Mouse (Mus musculus) large intestine, adult 2 months (tissue): ENCODE data around the gene Rfx7. TPM values are rescaled to one million over a fixed set of nuclear protein-coding genes. Genes with fewer than 3 reads are reported as not detected.
"Not testable (repeated sequence)": the region's sequence is repeated elsewhere in the genome, so short reads cannot be mapped to it uniquely, and the experiment has no call there.

Source experiments
- DNase-seq: peaks from one replicate; pipeline ENCODE4 v3.0.0-alpha.2; 2012; ENCODE audit warnings: low read depth, low spot score
- WGBS: fragments of 180-500 bp; shearing (Covaris S2); methylation state at CpG from one replicate; pipeline ENCODE4 v1.1.7; 2018; 5-methylcytosine and 5-hydroxymethylcytosine counted together
- polyA plus RNA-seq: library from polyadenylated mRNA; depleted of rRNA; stranded (reverse); fragments of >200 nt; gene quantifications from 2 replicates; pipeline ENCODE4 v1.2.3, GENCODE M21; 2012

The Rfx7 gene
- polyA plus RNA-seq, 1 experiment = 4.5 TPM

- DNase-seq = no peak
- 63% methylated on average over 3 of the region's 3 CpGs for WGBS
Observed at GRCm38 (mm10) chr9:72535394-72535793, 3.4 kb downstream of the Rfx7 start.

- 59% methylated on average over 1 of the region's 1 CpGs for WGBS
- no peak for DNase-seq
Observed at GRCm38 (mm10) chr9:72537086-72537485, 5.0 kb downstream of the Rfx7 start.

- DNase-seq = no peak
Observed at GRCm38 (mm10) chr9:72543590-72543989, 11.6 kb downstream of the Rfx7 start.

GRCm38 (mm10) chr9:72558780-72559179 is 26.7 kb downstream of the Rfx7 start:
- DNase-seq = no peak
- 40% methylated on average over 1 of the region's 1 CpGs for WGBS

GRCm38 (mm10) chr9:72560316-72560715 is 28.3 kb downstream of the Rfx7 start:
- 73% methylated on average over 2 of the region's 2 CpGs for WGBS
- no peak for DNase-seq

- no peak for DNase-seq
- 93% methylated on average over 3 of the region's 3 CpGs for WGBS
Observed at GRCm38 (mm10) chr9:72563277-72563676, 31.2 kb downstream of the Rfx7 start.

- WGBS = 61% methylated on average over 2 of the region's 2 CpGs
Observed at GRCm38 (mm10) chr9:72567116-72567515, 35.1 kb downstream of the Rfx7 start.

GRCm38 (mm10) chr9:72580216-72580615 is 48.2 kb downstream of the Rfx7 start:
- DNase-seq = no peak
- whole genome bisulfite sequencing = 62% methylated on average over 3 of the region's 3 CpGs

More at GRCm38 (mm10) chr9:72567116-72567515, 35.1 kb downstream of the Rfx7 start:
- no peak for DNase-seq

- DNase-seq = no peak
- 100% methylated on average over 1 of the region's 1 CpGs for WGBS
Observed at GRCm38 (mm10) chr9:72590861-72591260, 58.8 kb downstream of the Rfx7 start.

- DNase-seq = no peak
Observed at GRCm38 (mm10) chr9:72592016-72592415, 60.0 kb downstream of the Rfx7 start.

GRCm38 (mm10) chr9:72594656-72595055 is 62.6 kb downstream of the Rfx7 start:
- 87% methylated on average over 4 of the region's 4 CpGs for WGBS
- not testable (repeated sequence) for DNase-seq

GRCm38 (mm10) chr9:72600142-72600541 is 68.1 kb downstream of the Rfx7 start:
- 94% methylated on average over 3 of the region's 3 CpGs for WGBS
- no peak for DNase-seq

- DNase-seq = no peak
Observed at GRCm38 (mm10) chr9:72609771-72610170, 77.7 kb downstream of the Rfx7 start.

GRCm38 (mm10) chr9:72613884-72614283 is 81.8 kb downstream of the Rfx7 start:
- 65% methylated on average over 2 of the region's 2 CpGs for WGBS
- DNase-seq = no peak

GRCm38 (mm10) chr9:72614786-72615480 is 82.9 kb downstream of the Rfx7 start:
- 69% methylated on average over 6 of the region's 6 CpGs for WGBS
- DNase-seq = no peak

GRCm38 (mm10) chr9:72618037-72618436 is 86.0 kb downstream of the Rfx7 start:
- WGBS = 91% methylated on average over 3 of the region's 3 CpGs
- DNase-seq = no peak

GRCm38 (mm10) chr9:72623605-72624004 is 91.6 kb downstream of the Rfx7 start:
- WGBS = 84% methylated on average over 1 of the region's 1 CpGs
- no peak for DNase-seq

GRCm38 (mm10) chr9:72627598-72627997 is 95.6 kb downstream of the Rfx7 start:
- WGBS = 48% methylated on average over 1 of the region's 1 CpGs
- DNase-seq = no peak

GRCm38 (mm10) chr9:72628591-72628990 is 96.6 kb downstream of the Rfx7 start:
- 0% methylated on average over 2 of the region's 2 CpGs for WGBS
- peak; percentile 48 for DNase-seq

GRCm38 (mm10) chr9:72632198-72632597 is 100.2 kb downstream of the Rfx7 start:
- 61% methylated on average over 1 of the region's 1 CpGs for WGBS
- DNase-seq = no peak

- DNase-seq = no peak
Observed at GRCm38 (mm10) chr9:72635134-72635533, 103.1 kb downstream of the Rfx7 start.

GRCm38 (mm10) chr9:72636547-72636946 is 104.5 kb downstream of the Rfx7 start:
- no peak for DNase-seq
- 82% methylated on average over 7 of the region's 7 CpGs for WGBS
